Mouse (Mus musculus) midbrain, embryonic 14.5 days (tissue): ENCODE measurements around the gene Tex35. TPM values are rescaled to one million over a fixed set of nuclear protein-coding genes. Genes with fewer than 3 reads are reported as not detected.

Experiments
- ATAC-seq: fragments of 200-750 bp; cut with Nextera tagmentation; 2 replicates; pipeline ENCODE4 v1.8.0; 2017; ENCODE audit warnings: moderate number of reproducible peaks, moderate library complexity; ENCODE audit not compliant: low FRiP score, low TSS enrichment
- DNase-seq: peaks from one replicate; pipeline ENCODE4 v3.0.0-alpha.2; 2015
- H3K27ac ChIP-seq: fragments of 300-500 bp; sonication (generic); replicated peaks from 2 replicates; pipeline ENCODE4 v1.5.1; 2014; ENCODE audit warnings: mild to moderate bottlenecking, low read depth, low read length, moderate library complexity
- H3K27me3 ChIP-seq: fragments of 300-500 bp; sonication (generic); 2 replicates; pipeline ENCODE4 v1.6.1; 2014; ENCODE audit warnings: low read length, control low read depth, mixed read lengths; ENCODE audit not compliant: control insufficient read depth, insufficient read depth
- H3K36me3 ChIP-seq: fragments of 300-500 bp; sonication (generic); 2 replicates; pipeline ENCODE4 v1.6.1; 2014; ENCODE audit warnings: low read length, control low read depth; ENCODE audit not compliant: control insufficient read depth, insufficient read depth
- H3K4me1 ChIP-seq: fragments of 300-500 bp; sonication (generic); 2 replicates; pipeline ENCODE4 v1.6.1; 2014; ENCODE audit warnings: mild to moderate bottlenecking, antibody characterized with exemption, low read length, control low read depth; ENCODE audit not compliant: control insufficient read depth, insufficient read depth
- H3K4me2 ChIP-seq: fragments of 300-500 bp; sonication (generic); 2 replicates; pipeline ENCODE4 v1.6.1; 2014; ENCODE audit warnings: mild to moderate bottlenecking, low read length, moderate library complexity
- H3K4me3 ChIP-seq: fragments of 300-500 bp; sonication (generic); replicated peaks from 2 replicates; pipeline ENCODE4 v1.5.1; 2014; ENCODE audit warnings: low read depth, low read length
- H3K9ac ChIP-seq: fragments of 300-500 bp; sonication (generic); replicated peaks from 2 replicates; pipeline ENCODE4 v1.6.1; 2014; ENCODE audit warnings: mild to moderate bottlenecking, low read length, moderate library complexity
- H3K9me3 ChIP-seq: fragments of 300-500 bp; sonication (generic); 2 replicates; pipeline ENCODE4 v1.6.1; 2016; ENCODE audit warnings: low read length, control low read depth, mixed read lengths; ENCODE audit not compliant: control insufficient read depth
- WGBS: fragments of 180-500 bp; shearing (Covaris S2); extraction: QIAGEN DNeasy Blood & Tissue Kit; methylation state at CpG from one replicate; pipeline ENCODE4 v1.1.7; 2014; 5-methylcytosine and 5-hydroxymethylcytosine counted together
- polyA plus RNA-seq: library from polyadenylated mRNA; unstranded; fragments of >200 nt; fragmentation: Nextera tagmentation; extraction: Ambion mirVana; gene quantifications from 2 replicates; pipeline ENCODE4 v1.2.1, GENCODE M21; 2014

The Tex35 gene
- polyA plus RNA-seq, 1 experiment from 2014 or later, result not detected

GRCm38 (mm10) chr1:157049886-157050285, 58.6 kb downstream of the Tex35 start:
- H3K4me2 ChIP-seq, result no peak overlapping the region
- ATAC-seq (no peak), DNase-seq (no peak)
- no peaks in the 10 kb centered on the region for H3K9me3 ChIP-seq
- no peak overlapping the region for H3K27ac ChIP-seq
- no peak overlapping the region for H3K4me3 ChIP-seq
- no peak overlapping the region for H3K9ac ChIP-seq
- H3K27me3 ChIP-seq, result no peaks in the 10 kb centered on the region
- peaks cover 20% of the 10 kb centered on the region for H3K4me1 ChIP-seq
- no peaks in the 10 kb centered on the region for H3K36me3 ChIP-seq
- 89% methylated on average over 2 of the region's 2 CpGs for WGBS

Other genes starting within 250 kb of the Tex35 start
- gene Ralgps2, start 169.1 kb downstream of the Tex35 start, polyA plus RNA-seq, result 122 and 132 TPM in 2 replicates